Mouse (Mus musculus) adrenal gland, adult 18-20 months (tissue): ENCODE measurements around the gene Ndufa4l2. TPM values are rescaled to one million over a fixed set of nuclear protein-coding genes. Genes with fewer than 3 reads are reported as not detected.

Source experiments
- DNase-seq, 2 experiments: peaks; one replicate each; pipeline ENCODE4 v3.0.0; 2021 to 2022; ENCODE audit warnings: low spot score in 2 of 2
- total RNA-seq, 2 experiments: library from RNA; stranded (reverse); gene quantifications; 1 replicate in 1 of 2; 2 replicates in 1 of 2; pipeline ENCODE4 v1.2.3; 2021

The Ndufa4l2 gene
- total RNA-seq, 2 experiments from 2014 or later = 36.0 to 55.3 TPM

GRCm38 (mm10) chr10:127509051-127509836 lies 5.5 kb upstream of the Ndufa4l2 start:
- peak; percentile 79 to 87 for DNase-seq

DNA sequence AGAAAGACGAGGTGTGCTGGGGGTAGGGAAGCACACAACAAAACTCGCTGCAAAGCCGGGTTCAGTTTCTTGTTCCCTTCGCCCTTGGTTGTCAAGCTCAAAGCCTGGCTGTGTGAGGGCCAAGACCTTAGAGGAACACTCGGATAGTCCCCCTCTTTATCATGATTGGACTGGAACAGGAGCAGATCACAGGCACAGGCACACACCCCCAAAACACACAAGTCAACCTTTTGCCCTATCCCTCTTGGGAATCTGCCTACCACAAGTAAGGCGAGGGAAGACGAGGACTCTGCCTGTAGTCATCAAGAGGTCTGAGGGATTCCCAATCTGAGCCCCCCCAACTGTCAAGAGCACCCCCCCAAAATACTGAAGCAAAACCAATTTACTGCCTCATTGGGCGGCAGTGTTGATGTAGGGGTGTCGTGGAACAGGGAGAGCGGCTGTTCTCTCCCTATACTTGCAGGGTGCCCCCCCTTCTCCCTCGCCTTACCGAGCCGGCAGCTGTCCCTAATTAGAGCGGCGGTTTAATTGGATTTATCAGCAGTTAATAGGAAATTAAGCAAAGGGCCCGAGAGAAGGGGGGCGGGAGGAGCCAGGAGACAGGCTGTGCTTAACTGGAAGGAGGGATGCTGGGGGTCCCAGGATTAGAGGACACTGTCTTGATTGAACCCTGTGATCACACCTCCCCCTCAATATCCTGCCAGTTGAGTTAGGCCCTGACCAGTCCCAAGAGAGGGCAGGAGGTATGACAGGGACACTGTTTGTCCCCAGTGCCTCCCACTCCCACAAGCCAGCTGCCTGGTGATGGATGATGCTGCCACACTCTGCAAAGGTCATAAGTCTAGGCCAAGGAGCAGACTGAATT lies 4.7 kb upstream of the Ndufa4l2 start:
- DNase-seq = no peak

DNA sequence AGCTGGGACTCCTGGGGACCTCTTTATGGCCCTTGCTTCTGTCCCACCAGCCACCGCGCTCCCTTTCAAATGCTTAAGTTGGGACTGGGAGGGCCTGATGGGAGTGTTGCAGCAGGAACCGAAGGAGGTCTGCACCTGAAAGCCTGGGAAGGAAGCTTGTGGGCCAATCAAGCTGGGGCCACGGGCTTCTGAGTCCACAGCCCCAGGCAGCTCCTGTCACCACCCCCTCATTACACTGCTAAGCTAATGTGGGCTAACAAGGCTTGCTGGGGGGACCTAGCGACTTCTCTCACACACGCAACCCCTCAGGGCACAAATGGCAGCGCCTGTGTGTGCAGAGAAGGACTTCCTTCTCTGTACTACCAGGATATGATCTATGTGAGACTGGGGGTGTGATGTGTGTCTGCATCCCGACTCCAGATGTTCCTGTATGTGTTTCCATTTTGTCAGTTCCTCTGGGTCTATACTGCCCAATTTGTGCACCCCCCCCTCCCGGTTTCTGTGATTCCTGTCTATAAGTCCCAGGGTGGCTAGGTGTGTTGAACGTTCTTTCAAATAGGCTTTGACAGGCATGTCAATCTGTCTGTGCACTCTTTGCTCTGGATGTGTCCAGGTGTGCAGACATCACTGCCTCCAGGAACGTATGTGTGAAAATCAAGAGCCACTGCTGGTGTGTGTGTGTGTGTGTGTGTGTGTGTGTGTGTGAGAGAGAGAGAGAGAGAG lies 3.7 kb upstream of the Ndufa4l2 start:
- no peak for DNase-seq

- no peak for DNase-seq
Measured at GRCm38 (mm10) chr10:127511634-127512306, 3.0 kb upstream of the Ndufa4l2 start.

- DNase-seq = no peak
Measured at GRCm38 (mm10) chr10:127512307-127512666, 2.5 kb upstream of the Ndufa4l2 start.

GRCm38 (mm10) chr10:127512813-127513212 lies 2.0 kb upstream of the Ndufa4l2 start:
- peak; percentile 95 to 97 for DNase-seq

DNA sequence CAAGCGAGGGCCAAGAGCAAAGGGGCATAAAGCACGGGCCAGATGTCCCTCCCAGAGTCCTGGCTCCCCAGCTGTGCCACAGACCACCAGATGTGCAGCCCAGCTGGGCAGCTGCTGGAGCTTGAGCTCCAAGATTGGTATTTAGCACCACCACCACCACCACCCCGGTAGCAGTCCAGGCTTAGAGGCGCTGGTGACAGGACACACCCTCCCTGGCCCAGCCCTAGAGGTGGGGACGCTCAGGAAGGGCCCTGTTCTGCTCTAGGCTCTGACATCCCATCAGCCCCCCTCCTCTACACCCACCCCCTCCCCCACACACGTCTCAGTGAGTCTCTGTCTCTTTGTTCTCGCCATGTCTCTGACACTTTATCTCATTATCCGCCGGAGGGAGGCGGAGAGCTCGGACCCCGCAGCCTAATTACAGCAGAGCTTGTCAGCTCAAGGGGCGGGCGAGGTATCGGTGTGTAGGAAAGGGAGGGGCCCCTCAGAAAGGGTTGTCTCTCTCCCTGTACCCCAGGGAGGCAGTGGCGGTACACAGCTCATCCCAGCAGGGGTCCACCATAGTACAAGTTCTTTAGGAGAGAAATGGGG lies 1.2 kb upstream of the Ndufa4l2 start:
- no peak for DNase-seq

DNA sequence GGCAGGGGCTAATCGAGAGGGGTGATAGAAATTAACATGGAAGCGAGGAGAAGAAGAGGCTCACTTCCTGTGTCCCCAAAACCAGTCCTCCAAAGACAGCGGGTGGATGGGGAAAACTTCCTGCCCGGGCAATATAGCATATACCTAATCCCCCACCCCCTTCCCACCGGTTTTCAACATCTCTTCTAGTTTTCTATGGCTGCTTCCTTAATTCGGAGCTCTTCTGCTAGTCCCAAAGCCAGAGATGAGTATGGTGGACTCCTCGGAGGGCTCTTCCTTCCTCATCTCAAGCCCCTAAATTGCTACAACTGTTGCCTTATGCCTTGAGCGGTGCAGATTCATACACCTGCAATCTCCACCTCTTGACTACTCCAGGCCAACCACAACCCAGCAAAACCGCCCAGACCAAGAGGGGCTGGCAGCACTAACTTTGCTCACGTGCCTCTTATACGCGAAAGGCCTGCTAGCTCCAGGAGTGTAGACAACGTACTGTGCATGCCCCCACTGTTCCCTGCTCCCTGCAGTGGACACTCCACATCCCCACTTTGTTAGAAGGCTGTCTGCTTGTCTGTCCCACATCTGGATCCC lies 562 bp upstream of the Ndufa4l2 start:
- DNase-seq = no peak

- no peak for DNase-seq
Measured at GRCm38 (mm10) chr10:127515271-127515982, 660 bp downstream of the Ndufa4l2 start.

DNA sequence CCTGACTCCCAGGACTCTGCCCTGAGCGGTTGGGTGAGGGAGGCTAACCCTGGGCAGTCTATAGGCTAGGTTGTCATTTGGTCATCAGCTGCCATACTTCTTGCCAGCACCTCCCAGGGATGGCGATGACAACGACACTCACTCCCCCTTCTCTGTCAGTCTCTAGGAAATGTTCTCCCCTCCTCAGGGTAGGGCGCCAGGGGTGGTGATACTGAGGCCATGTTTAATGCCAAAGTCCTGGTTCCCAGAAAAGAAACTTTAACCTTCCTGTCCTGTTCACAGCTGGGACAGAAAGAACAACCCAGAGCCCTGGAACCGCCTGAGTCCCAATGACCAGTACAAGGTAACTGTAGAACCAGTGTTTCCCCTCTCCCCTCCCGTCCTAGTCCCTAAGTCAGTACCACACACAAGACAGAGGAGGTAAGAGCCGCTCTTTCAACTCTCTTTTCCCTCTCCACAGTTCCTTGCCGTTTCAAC lies 1.3 kb downstream of the Ndufa4l2 start:
- no peak for DNase-seq

DNA sequence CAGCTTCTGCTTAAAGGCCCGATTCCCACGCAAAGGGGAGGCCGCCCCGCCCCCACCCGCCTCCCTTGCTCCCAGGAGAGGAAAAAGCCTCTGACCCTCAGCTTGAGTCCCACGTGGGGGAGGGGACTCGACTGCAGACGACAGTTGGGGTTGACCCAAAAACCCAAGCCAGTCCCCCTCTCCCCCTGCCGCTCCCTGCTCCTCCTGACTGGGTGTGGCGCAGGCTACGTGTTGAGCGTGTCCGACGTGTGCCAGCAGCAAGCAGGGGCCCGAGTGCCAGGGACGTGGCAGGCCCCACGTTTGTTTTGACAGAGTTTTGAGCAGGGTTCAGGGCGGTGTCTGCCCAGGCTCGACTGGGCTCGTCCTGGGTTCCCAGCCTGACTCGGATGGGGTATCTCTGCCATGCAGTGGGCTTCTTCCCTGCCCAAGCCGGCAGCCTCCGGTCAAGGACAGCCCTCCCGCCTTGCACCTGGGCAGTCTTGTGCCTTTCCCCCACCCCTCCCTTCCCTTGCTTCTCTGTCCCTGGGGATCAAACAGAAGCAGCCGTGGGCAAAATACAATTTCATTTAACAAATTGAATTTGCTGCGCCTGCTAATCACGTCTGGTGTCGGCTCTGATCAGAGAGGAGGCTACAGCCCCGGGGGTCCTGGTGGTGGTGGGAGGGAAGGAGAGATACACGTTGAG lies 2.0 kb downstream of the Ndufa4l2 start:
- DNase-seq = no peak

GRCm38 (mm10) chr10:127517941-127518340 lies 3.2 kb downstream of the Ndufa4l2 start:
- no peak for DNase-seq

- no peak for DNase-seq
Measured at GRCm38 (mm10) chr10:127519041-127519701, 4.4 kb downstream of the Ndufa4l2 start.

- no peak for DNase-seq
Measured at GRCm38 (mm10) chr10:127519903-127520713, 5.3 kb downstream of the Ndufa4l2 start.

- DNase-seq = no peak
Measured at GRCm38 (mm10) chr10:127520714-127521357, 6.1 kb downstream of the Ndufa4l2 start.

GRCm38 (mm10) chr10:127521611-127522080 lies 6.9 kb downstream of the Ndufa4l2 start:
- DNase-seq = no peak

DNA sequence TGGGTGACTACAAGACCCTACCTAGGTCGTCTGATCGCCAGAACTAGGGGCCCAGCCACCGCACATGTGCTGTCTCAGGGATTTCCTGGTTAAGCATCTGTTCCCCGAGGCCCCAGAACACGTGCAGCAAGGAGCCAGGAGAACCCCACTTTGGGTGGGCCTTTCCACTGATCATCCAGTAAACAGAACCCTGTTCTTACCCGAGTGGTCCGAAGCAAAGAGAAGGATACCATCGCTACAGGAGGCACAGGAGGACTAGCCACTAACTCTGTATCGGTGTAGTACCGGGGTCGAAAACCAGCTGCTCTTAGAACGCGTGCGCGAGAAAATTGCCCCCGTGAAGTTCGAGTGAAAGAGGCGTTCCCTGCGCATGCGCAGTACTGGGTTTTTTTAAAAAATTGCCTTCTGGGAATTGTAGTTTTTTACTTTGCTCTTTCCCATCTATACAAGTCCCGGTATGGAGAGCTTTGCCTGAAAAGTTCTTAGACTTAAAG lies 7.4 kb downstream of the Ndufa4l2 start, which contains the start of gene Shmt2:
Gene Shmt2 (minus strand): TSS at position 357 of the 494 bp plus-strand sequence.
- peak; percentile 75 to 76 for DNase-seq
